Mouse (Mus musculus) kidney, adult 8-10 months (tissue): ENCODE measurements at regions not wholly inside any gene's neighbourhood (a gene's known extent, or its start where the extent isn't known, plus 50 kb on each side); places are given as distances from the start of the nearest gene placed in this dataset.

ENCODE experiments used
- DNase-seq, 2 experiments: peaks; one replicate each; pipeline ENCODE4 v3.0.0; 2022

- DNase-seq, result peak; percentile 7 to 28
Measured at GRCm38 (mm10) chr6:143373686-143374273, 206.8 kb downstream of the Etnk1 start.

- no peak for DNase-seq
Measured at GRCm38 (mm10) chr6:143375951-143376713, 209.1 kb downstream of the Etnk1 start.

GRCm38 (mm10) chr6:143377121-143377520, 210.1 kb downstream of the Etnk1 start:
- DNase-seq, result no peak

GRCm38 (mm10) chr6:143378126-143378525, 211.1 kb downstream of the Etnk1 start:
- no peak for DNase-seq

- DNase-seq, result no peak
Measured at GRCm38 (mm10) chr6:143380490-143380889, 213.5 kb downstream of the Etnk1 start.

GRCm38 (mm10) chr6:143386597-143387450, 219.8 kb downstream of the Etnk1 start:
- DNase-seq, result no peak

- DNase-seq, result no peak
Measured at GRCm38 (mm10) chr6:143393543-143394207, 226.7 kb downstream of the Etnk1 start.

GRCm38 (mm10) chr6:143394377-143394776, 227.4 kb downstream of the Etnk1 start:
- no peak for DNase-seq

GRCm38 (mm10) chr6:143401436-143401835, 234.4 kb downstream of the Etnk1 start:
- no peak for DNase-seq

GRCm38 (mm10) chr6:143401921-143402320, 234.9 kb downstream of the Etnk1 start:
- no peak for DNase-seq

GRCm38 (mm10) chr6:143402766-143403165, 235.7 kb downstream of the Etnk1 start:
- no peak for DNase-seq

GRCm38 (mm10) chr6:143404521-143404920, 237.5 kb downstream of the Etnk1 start:
- DNase-seq, result no peak

- DNase-seq, result no peak
Measured at GRCm38 (mm10) chr6:143412056-143412455, 245.0 kb downstream of the Etnk1 start.

- no peak for DNase-seq
Measured at GRCm38 (mm10) chr6:143412721-143413120, 245.7 kb downstream of the Etnk1 start.

GRCm38 (mm10) chr6:143414590-143415382, 247.8 kb downstream of the Etnk1 start:
- no peak for DNase-seq

- DNase-seq, result no peak
Measured at GRCm38 (mm10) chr6:143415383-143415778, 248.4 kb downstream of the Etnk1 start.

- no peak for DNase-seq
Measured at GRCm38 (mm10) chr6:143419872-143420271, 252.9 kb downstream of the Etnk1 start.

GRCm38 (mm10) chr6:143423026-143423425, 256.0 kb downstream of the Etnk1 start:
- DNase-seq, result no peak

- DNase-seq, result no peak
Measured at GRCm38 (mm10) chr6:143425182-143425829, 258.3 kb downstream of the Etnk1 start.

- DNase-seq, result no peak
Measured at GRCm38 (mm10) chr6:143431896-143432450, 265.0 kb downstream of the Etnk1 start.
